Mouse (Mus musculus) hindbrain, embryonic 12.5 days (tissue): Measurements from ENCODE around the gene Cend1. TPM values are rescaled to one million over a fixed set of nuclear protein-coding genes. Genes with fewer than 3 reads are reported as not detected.
A peak's percentile ranks its signal among the peaks of the same experiment; 100 is the strongest.
"Not testable (repeated sequence)": the region's sequence is repeated elsewhere in the genome, so short reads cannot be mapped to it uniquely, and the experiment has no call there.

Source experiments
- ATAC-seq: fragments of 200-750 bp; cut with Nextera tagmentation; 2 replicates; pipeline ENCODE4 v1.8.0; 2017; ENCODE audit warnings: moderate TSS enrichment; ENCODE audit not compliant: low FRiP score
- H3K27ac ChIP-seq: fragments of 300-500 bp; sonication (generic); 2 replicates; pipeline ENCODE4 v1.5.1; 2016; ENCODE audit warnings: mild to moderate bottlenecking
- H3K27me3 ChIP-seq: fragments of 300-500 bp; sonication (generic); 2 replicates; pipeline ENCODE4 v1.6.1; 2016; ENCODE audit warnings: mild to moderate bottlenecking
- H3K36me3 ChIP-seq: fragments of 300-500 bp; sonication (generic); 2 replicates; pipeline ENCODE4 v1.6.1; 2016; ENCODE audit warnings: mild to moderate bottlenecking
- H3K4me1 ChIP-seq: fragments of 300-500 bp; sonication (generic); 2 replicates; pipeline ENCODE4 v1.6.1; 2016
- H3K4me2 ChIP-seq: fragments of 300-500 bp; sonication (generic); replicated peaks from 2 replicates; pipeline ENCODE4 v1.6.1; 2016; ENCODE audit warnings: mild to moderate bottlenecking
- H3K4me3 ChIP-seq: fragments of 300-500 bp; sonication (generic); 2 replicates; pipeline ENCODE4 v1.5.1; 2016; ENCODE audit warnings: mild to moderate bottlenecking
- H3K9ac ChIP-seq: fragments of 300-500 bp; sonication (generic); 2 replicates; pipeline ENCODE4 v1.6.1; 2016; ENCODE audit warnings: mild to moderate bottlenecking, moderate library complexity
- H3K9me3 ChIP-seq: fragments of 300-500 bp; sonication (generic); replicated peaks from 2 replicates; pipeline ENCODE4 v1.6.1; 2016; ENCODE audit warnings: mild to moderate bottlenecking
- WGBS: fragments of 180-500 bp; shearing (Covaris S2); methylation state at CpG from one replicate; pipeline ENCODE4 v1.1.7; 2016; 5-methylcytosine and 5-hydroxymethylcytosine counted together
- polyA plus RNA-seq: library from polyadenylated mRNA; unstranded; fragments of >200 nt; fragmentation: Nextera tagmentation; extraction: Ambion mirVana; gene quantifications from 2 replicates; pipeline ENCODE4 v1.2.1, GENCODE M21; 2016

Cend1 gene
- polyA plus RNA-seq, 1 experiment from 2014 or later: 27.9 TPM

- under 1% methylated on average over 55 of the region's 56 CpGs for WGBS
- Histone ChIP-seq H3K9me3 (no peaks in the 10 kb centered on the region), H3K27ac (peak within 1 kb of the TSS; percentile 89), H3K4me1 (peaks cover 16% of the 10 kb centered on the region), H3K36me3 (peaks cover 20% of the 10 kb centered on the region), H3K4me2 (peak within 1 kb of the TSS; percentile 76), H3K27me3 (peaks cover 4% of the 10 kb centered on the region; the same call in 1 of the 2 replicates), H3K9ac (peak within 1 kb of the TSS; percentile 90), H3K4me3 (peak within 1 kb of the TSS; percentile 57)
- peak; percentile 92 for ATAC-seq
Observed at GRCm38 (mm10) chr7:141413809-141414584, 15.3 kb downstream of the Cend1 start, which contains the start of gene Gatd1. Gatd1 (minus strand) TSS chr7:141414136.

DNA sequence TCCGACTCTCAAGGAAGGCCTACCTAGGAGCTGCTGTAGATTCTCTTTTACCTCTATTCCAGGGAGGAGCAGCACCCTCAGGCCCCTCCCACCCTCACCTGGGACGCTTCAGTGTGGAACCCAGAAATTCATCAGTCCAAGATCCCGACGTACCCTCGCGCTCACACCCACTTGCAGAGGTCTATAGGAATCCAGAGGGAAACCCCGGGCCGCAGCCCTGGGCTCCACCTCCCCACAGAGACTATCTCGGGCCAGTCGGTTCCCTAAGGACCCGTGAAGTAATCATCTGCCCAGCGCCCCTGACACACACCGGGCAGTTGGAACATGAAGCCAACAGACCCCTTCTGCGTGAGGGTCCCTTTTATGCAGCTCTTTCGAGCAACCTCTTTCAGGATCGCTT lies 16.0 kb downstream of the Cend1 start:
- H3K4me3 ChIP-seq: peak overlapping the region; percentile 57
- no peaks in the 10 kb centered on the region for H3K9me3 ChIP-seq
- H3K27ac ChIP-seq: peak overlapping the region; percentile 89
- ATAC-seq: peak; percentile 23
- WGBS: 4% methylated on average over 16 of the region's 16 CpGs
- H3K9ac ChIP-seq: peak overlapping the region; percentile 90
- H3K4me1 ChIP-seq: peaks cover 17% of the 10 kb centered on the region
- peaks cover 26% of the 10 kb centered on the region for H3K36me3 ChIP-seq
- H3K4me2 ChIP-seq: peak overlapping the region; percentile 76
- H3K27me3 ChIP-seq: no peaks in the 10 kb centered on the region

DNA sequence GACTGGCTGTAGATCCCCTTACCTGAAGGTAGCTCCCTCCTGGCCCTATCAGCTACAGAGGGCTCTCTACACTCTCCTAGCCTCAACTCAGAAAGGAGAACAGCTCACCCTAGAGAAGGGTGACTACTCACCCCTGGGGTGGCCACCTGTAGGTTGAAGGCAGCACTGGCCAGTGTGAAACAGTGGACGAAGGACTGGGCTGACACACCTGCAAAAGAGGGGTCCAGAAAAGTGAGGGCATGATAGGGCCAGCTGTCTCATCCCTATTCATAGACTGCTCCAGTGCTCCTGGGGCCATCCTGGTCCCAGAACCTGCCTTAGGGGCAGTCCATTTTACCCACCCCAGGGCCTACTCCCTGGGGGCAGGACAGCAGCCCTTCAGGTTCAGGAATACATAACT lies 17.6 kb downstream of the Cend1 start:
- no peak for ATAC-seq
- Histone ChIP-seq H3K27ac (no peak overlapping the region), H3K4me3 (no peak overlapping the region), H3K4me1 (peaks cover 17% of the 10 kb centered on the region), H3K27me3 (no peaks in the 10 kb centered on the region), H3K4me2 (no peak overlapping the region), H3K36me3 (peaks cover 37% of the 10 kb centered on the region), H3K9ac (0 out of 2 replicates have a peak overlapping the region, but pooled peaks have one; percentile 27), H3K9me3 (no peaks in the 10 kb centered on the region)
- 79% methylated on average over 1 of the region's 1 CpGs for WGBS

- Histone ChIP-seq H3K9me3 (no peaks in the 10 kb centered on the region), H3K27me3 (no peaks in the 10 kb centered on the region), H3K27ac (no peak overlapping the region), H3K36me3 (peaks cover 37% of the 10 kb centered on the region), H3K4me2 (no peak overlapping the region), H3K4me3 (no peak overlapping the region), H3K9ac (peak overlapping the region; percentile 3; the same call in 1 of the 2 replicates), H3K4me1 (peaks cover 17% of the 10 kb centered on the region)
- WGBS: 90% methylated on average over 8 of the region's 8 CpGs
- ATAC-seq: no peak
Observed at GRCm38 (mm10) chr7:141410631-141411030, 18.7 kb downstream of the Cend1 start.

DNA sequence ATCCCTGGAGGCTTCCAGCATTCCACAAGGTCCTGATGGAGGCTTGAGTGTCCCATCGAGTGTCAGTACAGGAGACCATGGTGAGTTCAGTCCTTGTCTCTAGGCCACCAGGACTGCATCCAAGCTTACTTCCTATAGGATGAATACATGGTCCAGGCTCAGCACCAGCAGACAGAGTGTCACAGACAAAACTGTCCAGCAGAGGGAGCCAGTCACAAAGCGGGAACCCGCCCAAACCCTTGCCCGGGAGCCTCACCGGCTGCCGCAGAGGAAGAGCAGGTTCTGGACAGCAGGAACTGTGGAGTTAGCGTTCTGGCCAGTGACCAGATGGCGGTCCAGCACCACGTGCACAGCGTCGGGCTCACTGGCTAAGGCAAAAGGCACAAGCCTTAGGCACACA lies 20.5 kb downstream of the Cend1 start:
- 15% methylated on average over 11 of the region's 11 CpGs for WGBS

DNA sequence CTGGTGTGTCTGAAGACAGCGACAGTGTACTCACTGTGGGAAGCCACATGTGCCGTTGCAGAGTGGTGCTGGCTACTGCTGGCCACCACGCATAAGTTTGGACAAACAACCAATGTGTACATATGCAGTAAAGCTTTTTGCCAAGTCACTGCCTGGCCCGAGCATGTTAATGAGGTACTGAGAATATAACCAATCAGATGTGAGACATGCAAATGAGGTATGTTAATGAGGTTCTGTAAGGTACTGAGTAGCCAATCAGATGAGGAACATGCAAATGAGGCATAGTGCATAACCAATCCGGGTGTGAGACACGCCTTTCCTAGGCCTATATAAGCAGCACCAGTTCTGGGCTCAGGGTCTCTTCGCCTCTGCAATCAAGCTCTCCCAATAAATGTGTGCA lies 21.6 kb downstream of the Cend1 start:
- H3K4me3 ChIP-seq, H3K9me3 ChIP-seq, H3K9ac ChIP-seq, ATAC-seq, H3K4me2 ChIP-seq, H3K27me3 ChIP-seq, H3K4me1 ChIP-seq, H3K27ac ChIP-seq: not testable (repeated sequence)
- 97% methylated on average over 7 of the region's 7 CpGs for WGBS
- H3K36me3 ChIP-seq: peaks cover 45% of the 10 kb centered on the region

More for the DNA sequence above, 20.5 kb downstream of the Cend1 start:
- Histone ChIP-seq H3K9me3 (no peaks in the 10 kb centered on the region), H3K4me3 (no peak overlapping the region), H3K4me1 (peaks cover 12% of the 10 kb centered on the region), H3K27ac (peak overlapping the region; percentile 44; the same call in 1 of the 2 replicates), H3K9ac (no peak overlapping the region), H3K4me2 (no peak overlapping the region; the same call in 1 of the 2 replicates), H3K27me3 (no peaks in the 10 kb centered on the region), H3K36me3 (peaks cover 37% of the 10 kb centered on the region)
- ATAC-seq: peak; percentile 46

DNA sequence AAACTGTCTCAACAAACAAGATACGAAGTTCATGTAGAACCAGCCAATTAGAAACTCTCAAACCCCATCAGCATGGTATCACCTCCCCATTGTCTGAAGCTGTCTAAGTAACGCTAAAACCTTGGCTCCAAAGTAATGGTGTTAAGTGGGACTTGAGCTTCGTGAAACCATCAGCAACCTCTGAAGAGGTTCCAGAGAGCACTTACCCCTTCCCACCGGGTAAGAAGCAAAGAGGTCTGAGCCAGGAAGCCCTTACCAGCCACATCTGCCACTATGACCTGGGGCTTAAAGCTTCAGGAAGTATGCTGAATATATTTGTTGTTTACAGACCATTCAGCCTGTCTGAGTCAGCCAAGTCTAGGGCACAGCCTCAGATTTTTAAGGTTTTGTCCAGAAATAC lies 23.8 kb downstream of the Cend1 start:
- Histone ChIP-seq H3K27me3 (no peaks in the 10 kb centered on the region), H3K9ac (no peak overlapping the region), H3K4me3 (no peak overlapping the region), H3K27ac (no peak overlapping the region), H3K4me1 (peaks cover 5% of the 10 kb centered on the region), H3K36me3 (peaks cover 61% of the 10 kb centered on the region), H3K9me3 (no peaks in the 10 kb centered on the region), H3K4me2 (no peak overlapping the region)
- ATAC-seq: no peak
- WGBS: 83% methylated on average over 4 of the region's 4 CpGs

GRCm38 (mm10) chr7:141403305-141403704 lies 26.0 kb downstream of the Cend1 start:
- WGBS: 49% methylated on average over 5 of the region's 5 CpGs
- Histone ChIP-seq H3K4me2 (no peak overlapping the region), H3K4me3 (no peak overlapping the region), H3K9me3 (no peaks in the 10 kb centered on the region), H3K27ac (no peak overlapping the region), H3K36me3 (peaks cover 61% of the 10 kb centered on the region), H3K9ac (no peak overlapping the region), H3K4me1 (no peaks in the 10 kb centered on the region), H3K27me3 (no peaks in the 10 kb centered on the region)
- peak; percentile 46; the same call in 1 of the 2 replicates for ATAC-seq

- Histone ChIP-seq H3K27me3 (no peaks in the 10 kb centered on the region; the same call in 1 of the 2 replicates), H3K4me2 (no peak overlapping the region), H3K9me3 (no peaks in the 10 kb centered on the region), H3K9ac (no peak overlapping the region), H3K27ac (no peak overlapping the region), H3K4me1 (peaks cover 12% of the 10 kb centered on the region), H3K36me3 (peaks cover 42% of the 10 kb centered on the region), H3K4me3 (no peak overlapping the region)
- WGBS: 74% methylated on average over 1 of the region's 1 CpGs
- ATAC-seq: no peak
Observed at GRCm38 (mm10) chr7:141395348-141395747, 33.9 kb downstream of the Cend1 start.

GRCm38 (mm10) chr7:141394771-141395170 lies 34.5 kb downstream of the Cend1 start:
- H3K4me2 ChIP-seq: no peak overlapping the region
- H3K9me3 ChIP-seq: no peaks in the 10 kb centered on the region
- H3K4me1 ChIP-seq: peaks cover 12% of the 10 kb centered on the region
- 19% methylated on average over 6 of the region's 6 CpGs for WGBS
- no peak for ATAC-seq
- no peak overlapping the region for H3K4me3 ChIP-seq
- no peaks in the 10 kb centered on the region; the same call in 1 of the 2 replicates for H3K27me3 ChIP-seq
- H3K9ac ChIP-seq: no peak overlapping the region
- H3K27ac ChIP-seq: no peak overlapping the region
- peaks cover 36% of the 10 kb centered on the region for H3K36me3 ChIP-seq

GRCm38 (mm10) chr7:141394158-141394557 lies 35.1 kb downstream of the Cend1 start:
- Histone ChIP-seq H3K4me1 (peaks cover 12% of the 10 kb centered on the region), H3K36me3 (peaks cover 30% of the 10 kb centered on the region), H3K4me3 (no peak overlapping the region), H3K4me2 (no peak overlapping the region), H3K9me3 (no peaks in the 10 kb centered on the region), H3K27ac (no peak overlapping the region), H3K27me3 (peaks cover 3% of the 10 kb centered on the region; the same call in 1 of the 2 replicates), H3K9ac (no peak overlapping the region)
- WGBS: 91% methylated on average over 7 of the region's 7 CpGs
- ATAC-seq: no peak

- no peak; the same call in 1 of the 2 replicates for ATAC-seq
- H3K9ac ChIP-seq: peak overlapping the region; percentile 58
- WGBS: 29% methylated on average over 9 of the region's 9 CpGs
- peaks cover 8% of the 10 kb centered on the region; the same call in 1 of the 2 replicates for H3K27me3 ChIP-seq
- H3K9me3 ChIP-seq: no peaks in the 10 kb centered on the region
- H3K27ac ChIP-seq: peak overlapping the region; percentile 76
- peaks cover 12% of the 10 kb centered on the region for H3K4me1 ChIP-seq
- peak overlapping the region; percentile 81 for H3K4me2 ChIP-seq
- H3K36me3 ChIP-seq: peaks cover 17% of the 10 kb centered on the region
- H3K4me3 ChIP-seq: peak overlapping the region; percentile 65
Observed at GRCm38 (mm10) chr7:141392552-141393222, 36.6 kb downstream of the Cend1 start.
